Mouse (Mus musculus) gastrocnemius, postnatal 4 days (tissue): ENCODE measurements around the gene B3gat2. TPM values are rescaled to one million over a fixed set of nuclear protein-coding genes. Genes with fewer than 3 reads are reported as not detected.

Source experiments
- DNase-seq, 2 experiments: peaks; one replicate each; pipeline ENCODE4 v3.0.0; 2021 to 2022; ENCODE audit warnings: low spot score in 2 of 2, mixed read lengths in 2 of 2
- long read RNA-seq, 2 experiments: library from polyadenylated mRNA; stranded (forward); transcript quantifications; one replicate each; pipeline ENCODE4 v2.0.0; 2021
- total RNA-seq, 2 experiments: library from RNA; stranded (reverse); gene quantifications; 2 replicates each; pipeline ENCODE4 v1.2.3; 2021

Gene B3gat2
- total RNA-seq, result not detected
- long read RNA-seq, experiment 1, result 0 reads
- long read RNA-seq, experiment 2, result 0 reads

GRCm38 (mm10) chr1:23761502-23762135 lies at the start of gene B3gat2:
Gene B3gat2 (plus strand): TSS chr1:23761753.
- DNase-seq, result peak in 1 of 2 experiments; percentile 22

- DNase-seq, result no peak
Observed at GRCm38 (mm10) chr1:23720326-23720725, 41.2 kb upstream of the B3gat2 start.

GRCm38 (mm10) chr1:23721036-23721435 lies 40.5 kb upstream of the B3gat2 start:
- no peak for DNase-seq

- no peak for DNase-seq
Observed at GRCm38 (mm10) chr1:23722469-23723372, 38.8 kb upstream of the B3gat2 start.

- DNase-seq, result no peak
Observed at GRCm38 (mm10) chr1:23731324-23731723, 30.2 kb upstream of the B3gat2 start.

- DNase-seq, result no peak
Observed at GRCm38 (mm10) chr1:23750864-23751532, 10.6 kb upstream of the B3gat2 start.

GRCm38 (mm10) chr1:23753091-23753490 lies 8.5 kb upstream of the B3gat2 start:
- DNase-seq, result no peak

GRCm38 (mm10) chr1:23753591-23753990 lies 8.0 kb upstream of the B3gat2 start:
- DNase-seq, result no peak

GRCm38 (mm10) chr1:23754340-23754739 lies 7.2 kb upstream of the B3gat2 start:
- no peak for DNase-seq

GRCm38 (mm10) chr1:23754967-23755366 lies 6.6 kb upstream of the B3gat2 start:
- no peak for DNase-seq

GRCm38 (mm10) chr1:23762136-23762687 lies 659 bp downstream of the B3gat2 start:
- peak; percentile 19 to 24 for DNase-seq

- peak; percentile 78 to 86 for DNase-seq
Observed at GRCm38 (mm10) chr1:23762782-23763630, 1.5 kb downstream of the B3gat2 start.

- no peak for DNase-seq
Observed at GRCm38 (mm10) chr1:23763726-23764125, 2.2 kb downstream of the B3gat2 start.

- DNase-seq, result no peak
Observed at GRCm38 (mm10) chr1:23764710-23765109, 3.2 kb downstream of the B3gat2 start.

GRCm38 (mm10) chr1:23773039-23773438 lies 11.5 kb downstream of the B3gat2 start:
- DNase-seq, result no peak

GRCm38 (mm10) chr1:23792737-23793533 lies 31.4 kb downstream of the B3gat2 start:
- peak; percentile 44 to 63 for DNase-seq

- DNase-seq, result no peak
Observed at GRCm38 (mm10) chr1:23798306-23798705, 36.8 kb downstream of the B3gat2 start.

GRCm38 (mm10) chr1:23821615-23822014 lies 60.1 kb downstream of the B3gat2 start:
- DNase-seq, result no peak

GRCm38 (mm10) chr1:23826887-23827758 lies 65.6 kb downstream of the B3gat2 start:
- DNase-seq, result peak in 1 of 2 experiments; percentile 33
